Mouse (Mus musculus) lung, postnatal 0 days (tissue): ENCODE data around the gene Cir1.

Source experiments
- CTCF ChIP-seq: IDR thresholded peaks from 2 replicates; pipeline ENCODE4 v1.5.1; 2016; ENCODE audit warnings: antibody characterized with exemption, mild to moderate bottlenecking
- EP300 ChIP-seq: IDR thresholded peaks from 2 replicates; pipeline ENCODE4 v1.6.1; 2016; ENCODE audit warnings: antibody characterized with exemption, mild to moderate bottlenecking, control low read depth

GRCm38 (mm10) chr2:73312152-73313116 is at the start of gene Cir1, which contains the start of gene Scrn3:
- TF ChIP-seq EP300, result peak; percentile 65; the same call in 1 of the 2 replicates
- TF ChIP-seq CTCF, result no peak
